Mouse (Mus musculus) midbrain, embryonic 14.5 days (tissue): ENCODE measurements at regions not wholly inside any gene's neighbourhood (a gene's known extent, or its start where the extent isn't known, plus 50 kb on each side); places are given as distances from the start of the nearest gene placed in this dataset.

ENCODE experiments used
- ATAC-seq: fragments of 200-750 bp; cut with Nextera tagmentation; 2 replicates; pipeline ENCODE4 v1.8.0; 2017; ENCODE audit warnings: moderate number of reproducible peaks, moderate library complexity; ENCODE audit not compliant: low FRiP score, low TSS enrichment
- DNase-seq: peaks from one replicate; pipeline ENCODE4 v3.0.0-alpha.2; 2015
- H3K27ac ChIP-seq: fragments of 300-500 bp; sonication (generic); replicated peaks from 2 replicates; pipeline ENCODE4 v1.5.1; 2014; ENCODE audit warnings: mild to moderate bottlenecking, low read depth, low read length, moderate library complexity
- H3K27me3 ChIP-seq: fragments of 300-500 bp; sonication (generic); 2 replicates; pipeline ENCODE4 v1.6.1; 2014; ENCODE audit warnings: low read length, control low read depth, mixed read lengths; ENCODE audit not compliant: control insufficient read depth, insufficient read depth
- H3K36me3 ChIP-seq: fragments of 300-500 bp; sonication (generic); 2 replicates; pipeline ENCODE4 v1.6.1; 2014; ENCODE audit warnings: low read length, control low read depth; ENCODE audit not compliant: control insufficient read depth, insufficient read depth
- H3K4me1 ChIP-seq: fragments of 300-500 bp; sonication (generic); 2 replicates; pipeline ENCODE4 v1.6.1; 2014; ENCODE audit warnings: mild to moderate bottlenecking, antibody characterized with exemption, low read length, control low read depth; ENCODE audit not compliant: control insufficient read depth, insufficient read depth
- H3K4me2 ChIP-seq: fragments of 300-500 bp; sonication (generic); 2 replicates; pipeline ENCODE4 v1.6.1; 2014; ENCODE audit warnings: mild to moderate bottlenecking, low read length, moderate library complexity
- H3K4me3 ChIP-seq: fragments of 300-500 bp; sonication (generic); replicated peaks from 2 replicates; pipeline ENCODE4 v1.5.1; 2014; ENCODE audit warnings: low read depth, low read length
- H3K9ac ChIP-seq: fragments of 300-500 bp; sonication (generic); replicated peaks from 2 replicates; pipeline ENCODE4 v1.6.1; 2014; ENCODE audit warnings: mild to moderate bottlenecking, low read length, moderate library complexity
- H3K9me3 ChIP-seq: fragments of 300-500 bp; sonication (generic); 2 replicates; pipeline ENCODE4 v1.6.1; 2016; ENCODE audit warnings: low read length, control low read depth, mixed read lengths; ENCODE audit not compliant: control insufficient read depth
- WGBS: fragments of 180-500 bp; shearing (Covaris S2); extraction: QIAGEN DNeasy Blood & Tissue Kit; methylation state at CpG from one replicate; pipeline ENCODE4 v1.1.7; 2014; 5-methylcytosine and 5-hydroxymethylcytosine counted together

DNA sequence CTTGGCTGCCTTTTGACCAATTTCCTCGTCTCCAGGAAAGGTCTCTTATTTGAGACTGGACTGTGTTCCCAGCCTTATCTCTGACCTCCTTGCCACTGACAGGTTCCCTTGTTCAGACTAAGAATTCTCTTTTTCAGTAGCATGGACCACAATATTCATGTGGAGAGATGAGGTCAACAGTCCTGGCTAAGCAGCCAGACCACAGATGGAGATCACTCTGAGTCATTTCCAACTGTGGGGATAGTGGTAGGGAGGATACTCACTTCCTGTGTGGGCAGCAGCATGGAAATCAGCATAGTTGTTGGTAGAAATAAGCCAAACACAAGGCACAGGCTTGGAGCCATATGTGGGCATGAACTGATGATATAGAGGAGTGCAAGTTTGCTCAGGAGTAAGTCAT lies 52.9 kb upstream of the Slc24a5 start:
- no peaks in the 10 kb centered on the region for H3K27me3 ChIP-seq
- DNase-seq (no peak), ATAC-seq (no peak)
- no peaks in the 10 kb centered on the region for H3K4me1 ChIP-seq
- 94% methylated on average over 1 of the region's 1 CpGs for WGBS
- no peak overlapping the region for H3K4me2 ChIP-seq
- no peak overlapping the region for H3K9ac ChIP-seq
- H3K4me3 ChIP-seq = no peak overlapping the region
- H3K9me3 ChIP-seq = no peaks in the 10 kb centered on the region
- no peaks in the 10 kb centered on the region for H3K36me3 ChIP-seq
- no peak overlapping the region for H3K27ac ChIP-seq

DNA sequence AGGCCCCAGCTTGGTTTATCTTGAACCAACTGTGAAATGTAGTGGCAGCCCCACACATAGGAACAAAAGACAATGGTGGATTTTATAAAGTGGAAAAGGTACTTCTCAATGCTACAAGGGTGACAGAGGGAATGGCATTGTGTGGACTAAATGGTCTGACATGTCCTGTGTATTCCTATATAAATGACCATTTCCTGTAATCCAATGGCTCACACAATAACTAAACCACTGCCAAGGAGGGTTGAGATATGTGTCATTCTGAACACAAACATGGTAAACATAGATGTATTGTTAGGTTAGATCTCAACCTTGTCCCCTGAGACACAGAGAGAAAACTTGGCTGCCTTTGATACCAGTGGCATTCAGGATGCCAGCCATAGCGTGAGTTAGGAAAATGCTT lies 51.0 kb upstream of the Slc24a5 start:
- 97% methylated on average over 1 of the region's 1 CpGs for WGBS
- Histone ChIP-seq H3K36me3 (no peaks in the 10 kb centered on the region), H3K4me1 (no peaks in the 10 kb centered on the region), H3K27me3 (no peaks in the 10 kb centered on the region), H3K9me3 (no peaks in the 10 kb centered on the region), H3K4me2 (no peak overlapping the region), H3K27ac (no peak overlapping the region), H3K4me3 (no peak overlapping the region), H3K9ac (no peak overlapping the region)
- no peak for ATAC-seq
- no peak for DNase-seq
